Mouse (Mus musculus) adrenal gland, postnatal 25 days (tissue): Measurements from ENCODE around the gene Fam78b. TPM values are rescaled to one million over a fixed set of nuclear protein-coding genes. Genes with fewer than 3 reads are reported as not detected.

Experiments used
- DNase-seq: peaks from one replicate; pipeline ENCODE4 v3.0.0; 2021; ENCODE audit warnings: mixed read lengths
- total RNA-seq: library from RNA; stranded (reverse); gene quantifications from 2 replicates; pipeline ENCODE4 v1.2.3, GENCODE M21; 2021

The Fam78b gene
- total RNA-seq, 1 experiment from 2014 or later = 5.5 TPM

DNA sequence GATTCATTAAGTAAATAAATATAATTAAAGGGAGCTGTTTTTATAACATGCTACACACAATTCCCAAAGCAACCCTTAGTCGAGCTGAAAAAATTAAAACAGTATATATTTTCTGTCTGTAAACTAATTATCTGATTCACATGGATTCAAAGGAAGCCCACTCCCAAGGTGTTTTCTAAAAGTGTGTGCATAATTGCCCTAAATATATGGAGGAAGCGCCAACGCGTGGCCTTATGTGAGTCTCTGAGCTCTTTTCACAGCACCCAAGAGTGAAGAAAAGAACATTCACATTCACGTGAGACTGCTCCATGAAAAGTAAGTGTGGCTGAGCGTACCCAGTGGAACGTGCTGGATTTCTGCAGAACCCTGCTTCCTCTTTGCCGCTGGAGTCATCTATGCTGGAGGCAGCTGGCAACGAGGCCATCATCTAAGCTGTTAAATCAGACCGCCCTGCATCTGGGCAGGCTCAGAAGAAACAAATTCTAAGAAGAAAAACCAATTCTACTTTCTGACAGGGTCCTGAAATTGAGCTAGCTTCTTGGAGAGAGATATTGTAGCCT, 93.5 kb downstream of the Fam78b start:
- no peak for DNase-seq

DNA sequence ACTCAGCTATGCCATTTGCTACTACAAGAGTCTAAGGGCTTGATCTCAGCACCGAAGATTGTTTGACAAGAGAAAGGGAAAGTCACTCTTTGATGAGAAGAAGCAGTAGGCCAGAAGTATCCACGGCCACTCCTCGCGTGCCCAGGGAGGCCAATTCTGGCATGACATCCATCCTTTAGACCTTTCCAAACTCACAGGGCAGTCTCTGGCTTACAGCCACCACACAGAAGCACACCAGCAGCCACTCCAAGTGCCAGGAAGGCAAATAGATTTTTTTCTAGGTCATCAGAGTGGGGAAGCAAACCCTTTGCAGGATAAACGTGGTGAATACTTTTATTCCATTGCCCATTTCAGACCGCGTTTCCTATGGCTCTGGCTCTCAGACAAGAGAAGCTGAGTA, 97.5 kb downstream of the Fam78b start:
- no peak for DNase-seq

- no peak for DNase-seq
These were observed 100.8 kb downstream of the Fam78b start for GRCm38 (mm10) chr1:167102046-167102445.

- no peak for DNase-seq
These were observed 101.3 kb downstream of the Fam78b start for GRCm38 (mm10) chr1:167102566-167102965.

DNA sequence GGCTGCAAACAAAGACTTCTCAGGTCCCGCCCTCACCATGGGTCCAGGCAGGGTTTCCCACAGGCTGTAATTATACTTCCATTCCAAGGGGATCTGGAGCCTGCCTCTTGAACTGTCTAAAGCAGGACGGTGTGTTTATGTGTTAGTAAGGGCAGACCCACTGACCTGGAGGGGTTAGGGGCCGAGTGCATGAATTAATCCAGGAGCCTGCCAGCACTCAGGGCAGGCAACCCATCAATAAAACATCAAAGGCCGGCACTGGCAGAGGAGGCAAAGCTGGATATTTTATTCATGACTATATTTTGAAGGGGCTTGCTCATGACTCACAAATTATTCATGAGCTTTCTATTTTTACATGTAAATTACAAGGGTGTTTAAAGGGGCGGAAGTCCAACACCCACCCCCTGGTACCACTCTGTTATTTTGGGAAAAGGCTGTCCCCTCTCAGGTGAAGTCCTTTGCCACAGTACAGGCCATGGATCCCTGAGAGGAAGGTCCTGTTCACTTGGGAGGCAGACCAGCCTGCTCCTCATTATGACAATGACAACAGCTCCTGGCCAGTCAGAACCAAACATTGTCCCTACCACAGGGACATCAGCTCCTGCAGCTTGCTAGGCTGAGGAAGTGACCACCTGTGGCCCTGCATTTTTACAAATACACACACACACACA, 103.9 kb downstream of the Fam78b start:
- no peak for DNase-seq

- DNase-seq = no peak
These were observed 104.7 kb downstream of the Fam78b start for GRCm38 (mm10) chr1:167105916-167106315.

GRCm38 (mm10) chr1:167108973-167109509, 107.8 kb downstream of the Fam78b start:
- DNase-seq = no peak

GRCm38 (mm10) chr1:167114363-167115050, 113.3 kb downstream of the Fam78b start:
- no peak for DNase-seq

DNA sequence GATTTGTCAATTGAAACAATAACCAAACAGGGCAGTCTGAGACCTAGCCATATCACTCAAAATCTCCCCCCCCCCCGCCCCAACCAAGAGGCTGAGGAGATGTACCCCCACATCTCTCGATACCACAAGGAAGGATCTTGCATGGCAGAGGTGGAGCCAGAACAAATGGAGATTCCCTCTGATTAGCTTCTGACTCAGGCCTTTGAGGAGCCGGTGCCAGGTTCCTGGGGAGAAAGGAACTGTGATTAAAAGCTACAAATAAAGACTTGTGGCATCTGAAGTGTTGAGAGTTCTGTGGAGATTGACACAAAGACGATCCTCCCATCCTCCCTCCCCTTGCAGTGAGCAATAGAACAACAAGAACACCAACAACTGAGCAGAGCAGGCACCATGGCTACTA, 113.9 kb downstream of the Fam78b start:
- DNase-seq = no peak

GRCm38 (mm10) chr1:167116733-167117132, 115.5 kb downstream of the Fam78b start:
- DNase-seq = no peak

- no peak for DNase-seq
These were observed 117.8 kb downstream of the Fam78b start for GRCm38 (mm10) chr1:167118971-167119370.

GRCm38 (mm10) chr1:167119439-167119838, 118.2 kb downstream of the Fam78b start:
- DNase-seq = no peak

- DNase-seq = peak; percentile 21
These were observed 121.2 kb downstream of the Fam78b start for GRCm38 (mm10) chr1:167122436-167122835.

GRCm38 (mm10) chr1:167123551-167123950, 122.3 kb downstream of the Fam78b start:
- no peak for DNase-seq

GRCm38 (mm10) chr1:167125870-167126269, 124.7 kb downstream of the Fam78b start:
- DNase-seq = no peak

- no peak for DNase-seq
These were observed 125.1 kb downstream of the Fam78b start for GRCm38 (mm10) chr1:167126292-167126691.

- no peak for DNase-seq
These were observed 134.5 kb downstream of the Fam78b start for GRCm38 (mm10) chr1:167135748-167136147.
